Mouse (Mus musculus) cerebellum, adult 2 months (tissue): ENCODE results near the gene Galnt9. TPM values are rescaled to one million over a fixed set of nuclear protein-coding genes. Genes with fewer than 3 reads are reported as not detected.
A peak's percentile ranks its signal among the peaks of the same experiment; 100 is the strongest.

ENCODE experiments used
- DNase-seq, 2 experiments: peaks; one replicate each; pipeline ENCODE4 v3.0.0; 2021
- H3K27ac ChIP-seq: fragments of 200-500 bp; 2 replicates; pipeline ENCODE4 v1.5.1; 2012; ENCODE audit warnings: low read length, control low read depth, inconsistent platforms; ENCODE audit not compliant: insufficient read depth
- H3K27me3 ChIP-seq: fragments of 200-500 bp; 2 replicates; pipeline ENCODE4 v1.6.1; 2012; ENCODE audit warnings: inconsistent platforms, mild to moderate bottlenecking, low read length, moderate library complexity; ENCODE audit not compliant: control insufficient read depth, insufficient read depth
- H3K4me1 ChIP-seq: fragments of 200-500 bp; 2 replicates; pipeline ENCODE4 v1.6.1; 2011; ENCODE audit warnings: low read length; ENCODE audit not compliant: control insufficient read depth, insufficient read depth
- H3K4me3 ChIP-seq: fragments of 200-500 bp; replicated peaks from 2 replicates; pipeline ENCODE3; 2011; ENCODE audit warnings: mild to moderate bottlenecking, low read depth, low read length, control low read depth; ENCODE audit not compliant: insufficient read depth
- CTCF ChIP-seq: fragments of 200-500 bp; IDR thresholded peaks from 2 replicates; pipeline ENCODE4 v1.5.1; 2011; ENCODE audit warnings: low read depth, mild to moderate bottlenecking, control low read depth, low read length, moderate library complexity, borderline replicate concordance; ENCODE audit not compliant: insufficient read depth
- POLR2A ChIP-seq: fragments of 200-500 bp; IDR thresholded peaks from 2 replicates; pipeline ENCODE4 v1.6.1; 2011; ENCODE audit warnings: low read length, control low read depth, borderline replicate concordance; ENCODE audit not compliant: insufficient read depth
- WGBS: fragments of 180-500 bp; shearing (Covaris S2); methylation state at CpG from one replicate; pipeline ENCODE4 v1.1.7; 2018; 5-methylcytosine and 5-hydroxymethylcytosine counted together
- polyA plus RNA-seq: library from polyadenylated mRNA; depleted of rRNA; stranded (reverse); fragments of >200 nt; gene quantifications from 2 replicates; pipeline ENCODE4 v1.2.3, GENCODE M21; 2012; rRNA removed

Galnt9 gene
- polyA plus RNA-seq: 102 and 107 TPM in 2 replicates

- DNase-seq: peak; percentile 86 to 88
- TF ChIP-seq POLR2A (peak; percentile 54; the same call in 1 of the 2 replicates), CTCF (no peak)
- Histone ChIP-seq H3K4me3 (peak within 1 kb of the TSS; percentile 98), H3K27ac (peak within 1 kb of the TSS; percentile 92), H3K4me1 (peaks cover 25% of the 10 kb centered on the region), H3K27me3 (no peaks in the 10 kb centered on the region)
- WGBS: under 1% methylated on average over 81 of the region's 82 CpGs
Observed at GRCm38 (mm10) chr5:110543951-110544690, at the start of gene Galnt9. TSS of gene Galnt9 (plus strand) at chr5:110544355.

GRCm38 (mm10) chr5:110494396-110494795, 49.8 kb upstream of the Galnt9 start:
- H3K4me1 ChIP-seq: peaks cover 8% of the 10 kb centered on the region
- no peak for DNase-seq
- WGBS: 69% methylated on average over 4 of the region's 4 CpGs
- no peaks in the 10 kb centered on the region for H3K27me3 ChIP-seq
- H3K27ac ChIP-seq: no peak overlapping the region
- no peak overlapping the region for H3K4me3 ChIP-seq
- no peak for TF ChIP-seq POLR2A
- TF ChIP-seq CTCF: no peak

GRCm38 (mm10) chr5:110495051-110495450, 49.1 kb upstream of the Galnt9 start:
- no peak for DNase-seq
- Histone ChIP-seq H3K27ac (no peak overlapping the region), H3K4me3 (no peak overlapping the region), H3K4me1 (peaks cover 8% of the 10 kb centered on the region), H3K27me3 (no peaks in the 10 kb centered on the region)
- 96% methylated on average over 6 of the region's 6 CpGs for WGBS
- TF ChIP-seq POLR2A: no peak
- TF ChIP-seq CTCF: no peak

DNA sequence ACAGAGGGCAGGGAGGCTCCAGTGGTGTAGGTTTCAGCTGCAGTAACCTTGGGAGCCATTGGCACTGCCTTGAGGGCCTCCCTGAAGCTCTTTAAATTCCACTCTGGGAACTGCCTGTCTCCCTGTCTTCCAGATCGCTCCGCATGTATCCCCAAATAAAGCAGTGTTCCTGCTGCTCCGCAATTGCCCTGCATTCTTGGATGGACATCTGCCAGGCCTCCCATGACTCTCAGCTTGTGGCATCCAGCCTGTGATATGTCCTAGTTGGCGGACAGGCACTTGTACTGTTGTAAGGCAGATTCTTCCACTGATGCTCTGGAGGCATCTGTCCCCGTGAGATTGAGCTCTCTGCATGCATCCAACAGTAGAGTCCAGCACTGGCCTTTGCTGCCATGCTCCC, 46.6 kb upstream of the Galnt9 start:
- no peak overlapping the region for H3K27ac ChIP-seq
- TF ChIP-seq POLR2A (no peak), CTCF (no peak)
- H3K4me1 ChIP-seq: peaks cover 8% of the 10 kb centered on the region
- no peaks in the 10 kb centered on the region for H3K27me3 ChIP-seq
- DNase-seq: peak; percentile 44 to 45
- WGBS: 16% methylated on average over 5 of the region's 5 CpGs
- no peak overlapping the region for H3K4me3 ChIP-seq

DNA sequence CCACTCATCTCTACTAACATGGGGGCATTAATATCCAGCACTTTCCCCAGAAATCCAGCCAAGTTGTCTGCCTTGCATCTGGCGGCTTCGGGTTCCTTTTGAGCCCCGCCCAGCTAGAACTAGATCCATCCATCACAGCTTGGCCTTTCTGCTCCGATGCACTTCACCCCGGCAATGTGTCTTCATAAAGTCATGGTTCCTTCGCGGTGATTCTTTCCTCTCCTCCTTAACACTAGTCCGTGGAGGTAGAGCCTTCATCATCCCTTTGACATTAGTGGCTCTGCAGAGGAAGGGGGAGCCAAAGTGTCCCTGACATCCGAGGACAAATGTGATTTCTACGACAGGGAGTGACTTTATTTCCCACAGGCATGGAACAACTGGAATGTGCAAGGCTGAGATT, 46.1 kb upstream of the Galnt9 start:
- no peak for DNase-seq
- Histone ChIP-seq H3K27me3 (no peaks in the 10 kb centered on the region), H3K4me1 (peaks cover 8% of the 10 kb centered on the region), H3K4me3 (no peak overlapping the region), H3K27ac (no peak overlapping the region)
- WGBS: 49% methylated on average over 10 of the region's 10 CpGs
- TF ChIP-seq POLR2A (no peak), CTCF (no peak)

- H3K4me3 ChIP-seq: no peak overlapping the region
- no peak for DNase-seq
- H3K27ac ChIP-seq: no peak overlapping the region
- peaks cover 8% of the 10 kb centered on the region for H3K4me1 ChIP-seq
- TF ChIP-seq POLR2A (no peak), CTCF (no peak)
- H3K27me3 ChIP-seq: no peaks in the 10 kb centered on the region
- 71% methylated on average over 4 of the region's 4 CpGs for WGBS
Observed at GRCm38 (mm10) chr5:110500233-110500632, 43.9 kb upstream of the Galnt9 start.

- Histone ChIP-seq H3K4me3 (no peak overlapping the region), H3K4me1 (no peaks in the 10 kb centered on the region), H3K27ac (no peak overlapping the region), H3K27me3 (no peaks in the 10 kb centered on the region)
- no peak for DNase-seq
- 92% methylated on average over 3 of the region's 3 CpGs for WGBS
- TF ChIP-seq CTCF: no peak
- TF ChIP-seq POLR2A: no peak
Observed at GRCm38 (mm10) chr5:110503361-110503760, 40.8 kb upstream of the Galnt9 start.

- DNase-seq: no peak
- Histone ChIP-seq H3K4me1 (no peaks in the 10 kb centered on the region), H3K27me3 (no peaks in the 10 kb centered on the region), H3K4me3 (no peak overlapping the region), H3K27ac (no peak overlapping the region)
- TF ChIP-seq CTCF (no peak), POLR2A (no peak)
- 64% methylated on average over 10 of the region's 10 CpGs for WGBS
Observed at GRCm38 (mm10) chr5:110505611-110506294, 38.4 kb upstream of the Galnt9 start.
